In the genomic region with DNA sequence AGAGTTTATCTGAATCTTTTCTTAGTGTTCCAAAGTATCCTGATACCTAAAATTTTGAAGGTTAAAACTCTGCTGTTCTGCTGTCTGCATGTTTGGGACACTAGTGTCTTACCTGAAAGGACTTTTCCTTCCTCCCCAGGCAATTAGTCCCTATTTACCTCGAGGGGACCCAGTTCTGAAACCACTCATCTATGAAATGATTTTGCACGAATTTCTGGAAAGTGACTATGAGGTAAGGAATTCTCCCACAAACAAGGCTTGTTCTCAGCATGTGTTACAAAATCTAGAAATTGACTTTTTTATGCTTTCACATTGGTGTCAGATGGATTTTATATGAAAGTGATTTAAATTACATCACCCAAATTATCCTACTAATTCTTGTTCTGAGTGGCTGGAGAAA, we compare ENCODE assay signal across 26 mouse cellular contexts.
DNase-seq lines count a peak whose midpoint lies in the region; ATAC-seq and TF ChIP-seq lines count a peak whose summit lies in the region.
"Had no signal": no experiment of that assay in that cellular context is flagged by ENCODE, and none has a peak within 500 bp of the region (broad histone marks: within the 10 kb centered on the region; RNA-seq: fewer than 3 reads in every experiment).

No protein-coding gene starts in this region.

- no peak for ATAC-seq in midbrain, embryonic 11.5 days (ENCODE audit: low FRiP score)
- ATAC-seq: activated CD4-positive, CD25-positive, alpha-beta regulatory T cell, adult 4 months; CD4-positive, CD25-positive, alpha-beta regulatory T cell, adult 4 months; forebrain, embryonic 14.5 days; forebrain, embryonic 16.5 days had no signal

- H3K9ac ChIP-seq in midbrain, embryonic 11.5 days (ENCODE audit: low read length): no peak overlapping the region
- no peak overlapping the region for H3K9ac ChIP-seq in CH12.LX (ENCODE audit: insufficient read depth, low read depth)
- H3K9ac ChIP-seq in heart, adult 2 months (ENCODE audit: low read depth, low read length): no peak overlapping the region
- H3K9ac ChIP-seq: embryonic facial prominence, embryonic 13.5 days; embryonic facial prominence, embryonic 15.5 days; forebrain, embryonic 12.5 days had no signal

- no peaks in the 10 kb centered on the region for H3K27me3 ChIP-seq in midbrain, embryonic 11.5 days (ENCODE audit: control insufficient read depth, insufficient read depth, low read length)
- H3K27me3 ChIP-seq in midbrain, embryonic 10.5 days (ENCODE audit: low read depth, poor library complexity, severe bottlenecking): no peaks in the 10 kb centered on the region
- H3K27me3 ChIP-seq in CH12.LX (replicated peaks): no peaks in the 10 kb centered on the region
- no peaks in the 10 kb centered on the region for H3K27me3 ChIP-seq in heart, adult 2 months (ENCODE audit: control insufficient read depth, insufficient read depth, low read length)
- H3K27me3 ChIP-seq: embryonic facial prominence, embryonic 13.5 days; embryonic facial prominence, embryonic 15.5 days; forebrain, embryonic 12.5 days had no signal

- H3K79me2 ChIP-seq in CH12.LX (replicated peaks; ENCODE audit: control insufficient read depth, extremely low read depth, insufficient read depth, poor library complexity, severe bottlenecking): no peaks in the 10 kb centered on the region
- no peaks in the 10 kb centered on the region for H3K79me2 ChIP-seq in heart, adult 2 months (replicated peaks; ENCODE audit: control insufficient read depth, insufficient read depth, low read length)

- H3K4me2 ChIP-seq in midbrain, embryonic 11.5 days: no peak overlapping the region
- H3K4me2 ChIP-seq in CH12.LX (ENCODE audit: insufficient read depth, low read depth, poor library complexity, severe bottlenecking): 0 out of 2 replicates have a peak overlapping the region, but pooled peaks have one; percentile 29
- H3K4me2 ChIP-seq: embryonic facial prominence, embryonic 13.5 days; embryonic facial prominence, embryonic 15.5 days; forebrain, embryonic 12.5 days had no signal

- intact Hi-C loops in heart, adult 2 months (cut with DNase I): no loop called here

- no peak for TF ChIP-seq CTCF in CH12.LX (conservative IDR thresholded peaks at IDR 0.05 in 1 of 2, IDR thresholded peaks at IDR 0.05 in 1 of 2; ENCODE audit: low read depth in 2 of 2, low read length in 2 of 2)
- no peak for TF ChIP-seq CTCF in heart, adult 2 months (IDR thresholded peaks at IDR 0.05)

- H3K27ac ChIP-seq in midbrain, embryonic 11.5 days (ENCODE audit: low read depth, low read length): no peak overlapping the region
- H3K27ac ChIP-seq in midbrain, embryonic 10.5 days (replicated peaks): no peak overlapping the region
- no peak overlapping the region for H3K27ac ChIP-seq in CH12.LX (ENCODE audit: insufficient read depth, low read depth)
- no peak overlapping the region for H3K27ac ChIP-seq in heart, adult 2 months
- H3K27ac ChIP-seq: embryonic facial prominence, embryonic 13.5 days; embryonic facial prominence, embryonic 15.5 days; forebrain, embryonic 10.5 days; forebrain, embryonic 12.5 days had no signal

- no peaks in the 10 kb centered on the region for H3K9me3 ChIP-seq in midbrain, embryonic 11.5 days (ENCODE audit: control insufficient read depth, low read length)
- no peaks in the 10 kb centered on the region for H3K9me3 ChIP-seq in midbrain, embryonic 10.5 days (replicated peaks)
- no peaks in the 10 kb centered on the region for H3K9me3 ChIP-seq in CH12.LX (replicated peaks; ENCODE audit: low read length)
- H3K9me3 ChIP-seq: embryonic facial prominence, embryonic 13.5 days; embryonic facial prominence, embryonic 15.5 days; forebrain, embryonic 10.5 days; forebrain, embryonic 12.5 days had no signal

- in situ Hi-C loops in CH12.LX (cut with MboI; ENCODE audit: low pct_ligation_motif_present, low pct_unique_long_range_greater_than_20kb, low sequenced_read_pairs): no loop called here

- H3K36me3 ChIP-seq in midbrain, embryonic 11.5 days (ENCODE audit: control insufficient read depth, insufficient read depth, low read length): no peaks in the 10 kb centered on the region
- peaks cover 7% of the 10 kb centered on the region for H3K36me3 ChIP-seq in midbrain, embryonic 10.5 days
- peaks cover 6 to 27% of the 10 kb centered on the region in 2 experiments for H3K36me3 ChIP-seq in CH12.LX (replicated peaks in 1 of 2; ENCODE audit: control insufficient read depth in 1 of 2, insufficient read depth in 1 of 2, low read length in 1 of 2)
- H3K36me3 ChIP-seq in heart, adult 2 months (ENCODE audit: control insufficient read depth, insufficient read depth, low read length): no peaks in the 10 kb centered on the region
- H3K36me3 ChIP-seq: embryonic facial prominence, embryonic 15.5 days; forebrain, embryonic 10.5 days; forebrain, embryonic 12.5 days had no signal

- dilution Hi-C loops in CH12.LX (cut with MboI; ENCODE audit: extremely low pct_ligation_motif_present, extremely low pct_unique_long_range_greater_than_20kb, low sequenced_read_pairs): no loop called here

- no peak for TF ChIP-seq RAD21 in CH12.LX (IDR thresholded peaks at IDR 0.05; ENCODE audit: low read depth, low read length)

- 76% methylated on average over 2 of the region's 2 CpGs for WGBS in midbrain, embryonic 11.5 days
- WGBS in midbrain, embryonic 10.5 days: 70% methylated on average over 2 of the region's 2 CpGs
- WGBS in heart, adult 2 months: 71% methylated on average over 2 of the region's 2 CpGs

- DNase-seq in midbrain, embryonic 11.5 days (ENCODE audit: low spot score, missing footprints): peak; percentile 61
- DNase-seq in midbrain, embryonic 10.5 days (ENCODE audit: low spot score): no peak
- no peak for DNase-seq in CH12.LX (ENCODE audit: extremely low read depth)
- peak; percentile 2 for DNase-seq in NIH3T3 (ENCODE audit: low read depth)
- DNase-seq in heart, adult 2 months: no peak
- DNase-seq in adipocyte (ENCODE audit: low spot score): no peak
- DNase-seq: adrenal gland, adult 2 months; adrenal gland, postnatal 10 days; adrenal gland, postnatal 25 days; B cell, adult 2 months; cerebellum, adult 11 months; cerebellum, adult 18-20 months; cerebellum, adult 8-10 months; cerebellum, adult 9-11 months; cerebellum, postnatal 14 days; cerebellum, postnatal 36 days; embryo, embryonic 11 days had no signal

- TF ChIP-seq EP300 in CH12.LX (IDR thresholded peaks at IDR 0.05; ENCODE audit: low read length): no peak
- no peak for TF ChIP-seq EP300 in heart, adult 2 months (IDR thresholded peaks at IDR 0.05; ENCODE audit: insufficient read depth, low read depth, low read length)

- no peak for TF ChIP-seq POLR2A in CH12.LX (IDR thresholded peaks at IDR 0.05; ENCODE audit: low read depth, low read length)
- TF ChIP-seq POLR2A in heart, adult 2 months (IDR thresholded peaks at IDR 0.05; ENCODE audit: insufficient read depth, low read depth, low read length): no peak

- H3K4me3 ChIP-seq in midbrain, embryonic 11.5 days (ENCODE audit: low read depth, low read length): no peak overlapping the region
- no peak overlapping the region for H3K4me3 ChIP-seq in midbrain, embryonic 10.5 days
- H3K4me3 ChIP-seq in CH12.LX (replicated peaks in 1 of 3; ENCODE audit: low read depth in 2 of 3, low read length in 2 of 3, poor library complexity in 1 of 3): no peak overlapping the region
- H3K4me3 ChIP-seq in heart, adult 2 months: no peak overlapping the region
- H3K4me3 ChIP-seq: embryonic facial prominence, embryonic 13.5 days; embryonic facial prominence, embryonic 15.5 days; erythroblast, embryonic 14.5 days; forebrain, embryonic 10.5 days; forebrain, embryonic 12.5 days had no signal

- no peaks in the 10 kb centered on the region for H3K4me1 ChIP-seq in midbrain, embryonic 11.5 days (ENCODE audit: control insufficient read depth, insufficient read depth, low read length)
- H3K4me1 ChIP-seq in midbrain, embryonic 10.5 days: no peaks in the 10 kb centered on the region
- peaks cover 10 to 55% of the 10 kb centered on the region in 2 experiments for H3K4me1 ChIP-seq in CH12.LX (ENCODE audit: control insufficient read depth in 1 of 2, insufficient read depth in 2 of 2)
- H3K4me1 ChIP-seq in heart, adult 2 months (ENCODE audit: control insufficient read depth, insufficient read depth, low read length): no peaks in the 10 kb centered on the region
- H3K4me1 ChIP-seq: embryonic facial prominence, embryonic 13.5 days; embryonic facial prominence, embryonic 15.5 days; forebrain, embryonic 10.5 days; forebrain, embryonic 12.5 days had no signal

TF ChIP-seq in CH12.LX, 34 proteins besides CTCF, POLR2A, EP300 and RAD21:
- no peak for TF ChIP-seq ZNF384 (IDR thresholded peaks at IDR 0.05; ENCODE audit: low read depth, low read length)
- TF ChIP-seq MAZ (IDR thresholded peaks at IDR 0.05; ENCODE audit: low read depth, low read length): no peak
- no peak for TF ChIP-seq BHLHE40 (IDR thresholded peaks at IDR 0.05; ENCODE audit: low read depth, low read length)
- TF ChIP-seq E2F4 (IDR thresholded peaks at IDR 0.05; ENCODE audit: insufficient replicate concordance, low read depth, low read length): no peak
- no peak for TF ChIP-seq TBP (conservative IDR thresholded peaks at IDR 0.05; ENCODE audit: low read depth, low read length)
- TF ChIP-seq JUN (IDR thresholded peaks at IDR 0.05; ENCODE audit: insufficient read depth, low read depth, low read length): no peak
- TF ChIP-seq HCFC1 (IDR thresholded peaks at IDR 0.05; ENCODE audit: low read depth, low read length): no peak
- TF ChIP-seq ELF1 (IDR thresholded peaks at IDR 0.05; ENCODE audit: low read depth, low read length): no peak
- TF ChIP-seq ZMIZ1 (IDR thresholded peaks at IDR 0.05; ENCODE audit: low read depth, low read length): no peak
- no peak for TF ChIP-seq NELFE (IDR thresholded peaks at IDR 0.05; ENCODE audit: low read depth, low read length)
- no peak for TF ChIP-seq GABPA (IDR thresholded peaks at IDR 0.05; ENCODE audit: insufficient replicate concordance, low read depth, low read length)
TF ChIP-seq in CH12.LX: peak in this region for 0.

Comparison
In these comparisons a context has a peak if more than half of its experiments do, and no peak if none do; other contexts are left out.
1. DNase-seq: peak in midbrain, embryonic 11.5 days (single experiment) and NIH3T3 (single experiment); none in midbrain, embryonic 10.5 days (single experiment), CH12.LX (single experiment), heart, adult 2 months (0 of 2) and adipocyte (single experiment).